Mouse (Mus musculus) liver, embryonic 14.5 days (tissue): Measurements from ENCODE around the gene Sipa1l3. TPM values are rescaled to one million over a fixed set of nuclear protein-coding genes. Genes with fewer than 3 reads are reported as not detected.

Experiments used
- ATAC-seq: fragments of 200-750 bp; cut with Nextera tagmentation; 2 replicates; pipeline ENCODE4 v1.8.0; 2017; ENCODE audit warnings: moderate number of reproducible peaks, mild to moderate bottlenecking, moderate library complexity; ENCODE audit not compliant: insufficient read depth
- DNase-seq, 3 experiments: peaks; one replicate each; pipeline ENCODE4 v3.0.0-alpha.2; 2012 to 2013; ENCODE audit warnings: low read depth in 3 of 3, low spot score in 3 of 3
- H3K27ac ChIP-seq: fragments of 300-500 bp; sonication (generic); 2 replicates; pipeline ENCODE4 v1.5.1; 2014; ENCODE audit warnings: moderate library complexity, mild to moderate bottlenecking, control low read depth, inconsistent platforms
- H3K27me3 ChIP-seq: fragments of 300-500 bp; sonication (generic); 2 replicates; pipeline ENCODE4 v1.6.1; 2014; ENCODE audit warnings: mild to moderate bottlenecking, low read length, moderate library complexity; ENCODE audit not compliant: control insufficient read depth, insufficient read depth
- H3K36me3 ChIP-seq: fragments of 300-500 bp; sonication (generic); replicated peaks from 2 replicates; pipeline ENCODE4 v1.6.1; 2014; ENCODE audit warnings: low read depth; ENCODE audit not compliant: control insufficient read depth, insufficient read depth
- H3K4me1 ChIP-seq, 2 experiments: fragments of 200-500 bp in 1 of 2; fragments of 300-500 bp in 1 of 2; sonication (generic) in 1 of 2; replicated peaks; 2 replicates each; pipeline ENCODE4 v1.6.1; 2012 to 2014; ENCODE audit warnings: antibody characterized with exemption in 1 of 2, inconsistent platforms in 1 of 2, low read length in 1 of 2; ENCODE audit not compliant: control insufficient read depth in 2 of 2, insufficient read depth in 2 of 2
- H3K4me2 ChIP-seq: fragments of 300-500 bp; sonication (generic); 2 replicates; pipeline ENCODE4 v1.6.1; 2014; ENCODE audit warnings: low read depth, mild to moderate bottlenecking, control low read depth, moderate library complexity
- H3K4me3 ChIP-seq, 2 experiments: fragments of 200-500 bp in 1 of 2; fragments of 300-500 bp in 1 of 2; sonication (generic) in 1 of 2; 2 replicates each; pipeline ENCODE4 v1.5.1; 2012 to 2014; ENCODE audit warnings: low read depth in 2 of 2, low read length in 2 of 2, mild to moderate bottlenecking in 2 of 2, control low read depth in 1 of 2, inconsistent platforms in 1 of 2, moderate library complexity in 1 of 2; ENCODE audit not compliant: insufficient read depth in 1 of 2
- H3K9ac ChIP-seq: fragments of 300-500 bp; sonication (generic); replicated peaks from 2 replicates; pipeline ENCODE4 v1.6.1; 2014; ENCODE audit warnings: mild to moderate bottlenecking, control low read depth, moderate library complexity
- H3K9me3 ChIP-seq: fragments of 300-500 bp; sonication (generic); 2 replicates; pipeline ENCODE4 v1.6.1; 2016; ENCODE audit warnings: low read length, mixed read lengths; ENCODE audit not compliant: control insufficient read depth
- CTCF ChIP-seq: IDR thresholded peaks from 2 replicates; pipeline ENCODE4 v1.5.1; 2016; ENCODE audit warnings: antibody characterized with exemption, low read depth, control low read depth
- EP300 ChIP-seq: IDR thresholded peaks from 2 replicates; pipeline ENCODE4 v1.6.1; 2016; ENCODE audit warnings: antibody characterized with exemption, low read depth
- WGBS: fragments of 180-500 bp; shearing (Covaris S2); extraction: QIAGEN DNeasy Blood & Tissue Kit; methylation state at CpG from one replicate; pipeline ENCODE4 v1.1.7; 2014; ENCODE audit not compliant: insufficient replicate concordance; 5-methylcytosine and 5-hydroxymethylcytosine counted together
- polyA plus RNA-seq, 2 experiments: library from polyadenylated mRNA; depleted of rRNA in 1 of 2; stranded (reverse) in 1 of 2; unstranded in 1 of 2; fragments of >200 nt; fragmentation: Nextera tagmentation in 1 of 2; extraction: Ambion mirVana in 1 of 2; gene quantifications; 2 replicates each; pipeline versions ENCODE4 v1.2.1 to v1.2.3; 2012 to 2014

Sipa1l3 gene
- polyA plus RNA-seq, 2 experiments, result 1.8 to 4.9 TPM

DNA sequence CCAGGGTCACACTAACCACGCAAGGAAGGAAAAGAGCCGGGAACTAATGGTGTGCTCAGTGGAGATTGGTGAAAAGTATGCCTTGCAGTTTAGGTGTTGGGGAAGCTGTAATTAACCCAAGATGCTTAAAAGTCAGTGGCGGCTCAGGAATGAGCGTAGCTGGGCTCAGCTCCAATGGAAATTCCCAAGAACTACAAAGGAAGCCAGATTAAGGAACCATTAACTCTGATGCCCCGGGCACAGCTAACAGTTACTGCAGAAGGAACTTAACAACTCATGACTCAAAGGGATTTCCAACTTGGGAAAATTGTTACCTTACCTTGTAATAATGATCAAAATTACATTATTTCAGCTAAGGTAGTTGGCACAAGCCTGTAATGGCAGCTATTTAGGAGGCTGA lies 241.7 kb downstream of the Sipa1l3 start:
- no peak overlapping the region for H3K4me2 ChIP-seq
- H3K9ac ChIP-seq, result no peak overlapping the region
- no peaks in the 10 kb centered on the region for H3K9me3 ChIP-seq
- 69% methylated on average over 5 of the region's 5 CpGs for WGBS
- H3K27me3 ChIP-seq, result peaks cover under 1% of the 10 kb centered on the region; the same call in 1 of the 2 replicates
- no peak overlapping the region for H3K27ac ChIP-seq
- H3K36me3 ChIP-seq, result no peaks in the 10 kb centered on the region
- ATAC-seq, result no peak
- TF ChIP-seq CTCF (no peak), EP300 (no peak)
- no peak for DNase-seq
- peaks cover 0 to 3% of the 10 kb centered on the region in 2 experiments; a peak in 3 of 4 replicates for H3K4me1 ChIP-seq
- no peak overlapping the region for H3K4me3 ChIP-seq

- Histone ChIP-seq H3K4me3 (no peak overlapping the region), H3K9me3 (no peaks in the 10 kb centered on the region), H3K36me3 (no peaks in the 10 kb centered on the region), H3K4me2 (no peak overlapping the region), H3K9ac (no peak overlapping the region), H3K4me1 (no peaks in the 10 kb centered on the region), H3K27me3 (no peaks in the 10 kb centered on the region), H3K27ac (no peak overlapping the region)
- TF ChIP-seq CTCF, result no peak
- TF ChIP-seq EP300, result no peak
- no peak for ATAC-seq
- no peak for DNase-seq
- WGBS, result 60% methylated on average over 8 of the region's 8 CpGs
These were observed 246.6 kb downstream of the Sipa1l3 start for GRCm38 (mm10) chr7:29271687-29272465.

DNA sequence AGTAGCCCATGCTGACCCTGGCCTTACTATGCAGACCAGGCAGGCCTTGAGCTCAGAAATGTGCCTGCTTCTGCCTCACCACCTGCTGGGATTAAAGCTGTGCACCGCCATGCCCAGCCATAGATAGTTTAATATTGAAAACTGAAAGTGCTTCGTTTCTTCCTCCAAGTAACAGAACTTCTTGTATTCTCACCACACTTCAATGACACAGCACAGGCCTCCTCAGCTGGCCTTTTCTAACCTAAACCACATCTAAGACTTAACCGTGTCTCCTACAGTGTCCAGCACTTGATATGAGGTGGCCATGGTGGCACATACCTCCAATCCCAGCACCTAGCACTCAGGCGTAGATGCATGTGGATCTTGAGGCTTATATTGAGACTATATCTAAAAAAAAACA lies 248.0 kb downstream of the Sipa1l3 start:
- no peak for ATAC-seq
- H3K4me1 ChIP-seq, result no peaks in the 10 kb centered on the region
- no peaks in the 10 kb centered on the region for H3K9me3 ChIP-seq

More for the DNA sequence above, 248.0 kb downstream of the Sipa1l3 start:
- TF ChIP-seq EP300 (no peak), CTCF (no peak)
- no peak overlapping the region for H3K4me2 ChIP-seq
- no peak overlapping the region for H3K9ac ChIP-seq
- no peaks in the 10 kb centered on the region for H3K36me3 ChIP-seq
- H3K27ac ChIP-seq, result no peak overlapping the region
- 68% methylated on average over 4 of the region's 4 CpGs for WGBS
- no peak for DNase-seq
- H3K4me3 ChIP-seq, result no peak overlapping the region
- no peaks in the 10 kb centered on the region for H3K27me3 ChIP-seq

Other genes with a start within 250 kb of the Sipa1l3 start
- gene Spint2, start 236.7 kb downstream of the Sipa1l3 start, polyA plus RNA-seq (2012; rRNA removed), result 14.6 and 15.6 TPM in 2 replicates
- 22.3 and 23.6 TPM in 2 replicates for gene Spint2, start 236.7 kb downstream of the Sipa1l3 start, polyA plus RNA-seq (2014; fragmentation: Nextera tagmentation; extraction: Ambion mirVana)
- 1.5 and 2.5 TPM in 2 replicates for gene Ppp1r14a, start 229.3 kb downstream of the Sipa1l3 start, polyA plus RNA-seq (2012; rRNA removed)
- gene Ppp1r14a, start 229.3 kb downstream of the Sipa1l3 start, polyA plus RNA-seq (2014; fragmentation: Nextera tagmentation; extraction: Ambion mirVana), result 2.3 TPM in 2 replicates
- gene Dpf1, start 214.7 kb downstream of the Sipa1l3 start, polyA plus RNA-seq (2012; rRNA removed), result 0.81 TPM in 2 replicates
- gene Dpf1, start 214.7 kb downstream of the Sipa1l3 start, polyA plus RNA-seq (2014; fragmentation: Nextera tagmentation; extraction: Ambion mirVana), result 1.0 and 2.1 TPM in 2 replicates
- 0.01 TPM in 1 of 2 replicates, not detected in the other for gene Catsperg2, start 208.4 kb upstream of the Sipa1l3 start, polyA plus RNA-seq (2012; rRNA removed)
- not detected in 2 replicates for gene Catsperg2, start 208.4 kb upstream of the Sipa1l3 start, polyA plus RNA-seq (2014; fragmentation: Nextera tagmentation; extraction: Ambion mirVana)
- gene Zfp84, start 249.9 kb upstream of the Sipa1l3 start, polyA plus RNA-seq (2012; rRNA removed), result 2.2 and 2.8 TPM in 2 replicates
- 3.1 and 4.1 TPM in 2 replicates for gene Zfp84, start 249.9 kb upstream of the Sipa1l3 start, polyA plus RNA-seq (2014; fragmentation: Nextera tagmentation; extraction: Ambion mirVana)